Comparison of ENCODE assay signal across 8 mouse cellular contexts in genomic region chr11:103698226-103698625, GRCm38 (mm10). TPM values are rescaled to one million over a fixed set of nuclear protein-coding genes. Genes with fewer than 3 reads are reported as not detected.
DNase-seq lines count a peak whose midpoint lies in the region; ATAC-seq and TF ChIP-seq lines count a peak whose summit lies in the region.

No protein-coding gene starts in this region.

- intact Hi-C loops in gastrocnemius, postnatal 14 days (cut with DNase I; ENCODE audit: low total_unique reads): no loop called here

- no peaks in the 10 kb centered on the region for H3K36me3 ChIP-seq in embryonic facial prominence, embryonic 11.5 days (replicated peaks; ENCODE audit: control insufficient read depth, insufficient read depth, low read depth, low read length)
- H3K36me3 ChIP-seq in hindbrain, embryonic 16.5 days (ENCODE audit: control insufficient read depth, insufficient read depth, low read length): no peaks in the 10 kb centered on the region
- no peaks in the 10 kb centered on the region for H3K36me3 ChIP-seq in midbrain, embryonic 16.5 days (ENCODE audit: control insufficient read depth, insufficient read depth, low read length)

- TF ChIP-seq CTCF in layer of hippocampus, adult 2 months (conservative IDR thresholded peaks at IDR 0.05): no peak

- DNase-seq in layer of hippocampus, adult 2 months (ENCODE audit: low spot score in 2 of 2): no peak
- no peak for DNase-seq in layer of hippocampus, adult 18-20 months (ENCODE audit: low spot score in 2 of 2)
- DNase-seq in embryonic facial prominence, embryonic 11.5 days (ENCODE audit: low spot score): no peak
- DNase-seq in frontal cortex, postnatal 36 days (ENCODE audit: low spot score in 2 of 2): no peak
- no peak for DNase-seq in gastrocnemius, postnatal 14 days
- DNase-seq in retina, postnatal 1 day: no peak

- H3K4me2 ChIP-seq in embryonic facial prominence, embryonic 11.5 days (ENCODE audit: low read depth, low read length): peak overlapping the region; percentile 60
- peak overlapping the region; percentile 67 for H3K4me2 ChIP-seq in hindbrain, embryonic 16.5 days (ENCODE audit: low read length)
- H3K4me2 ChIP-seq in midbrain, embryonic 16.5 days (ENCODE audit: low read length): peak overlapping the region; percentile 64

- no peaks in the 10 kb centered on the region for H3K4me1 ChIP-seq in embryonic facial prominence, embryonic 11.5 days (ENCODE audit: control insufficient read depth, insufficient read depth, low read length)
- H3K4me1 ChIP-seq in hindbrain, embryonic 16.5 days (ENCODE audit: control insufficient read depth, insufficient read depth, low read depth, low read length): peaks cover 7% of the 10 kb centered on the region
- H3K4me1 ChIP-seq in midbrain, embryonic 16.5 days (ENCODE audit: control insufficient read depth, insufficient read depth, low read length): peaks cover 16% of the 10 kb centered on the region

- peak overlapping the region; percentile 100 for H3K4me3 ChIP-seq in layer of hippocampus, adult 2 months
- H3K4me3 ChIP-seq in embryonic facial prominence, embryonic 11.5 days (ENCODE audit: low read depth, low read length): peak overlapping the region; percentile 79
- peak overlapping the region; percentile 81 for H3K4me3 ChIP-seq in hindbrain, embryonic 16.5 days (ENCODE audit: low read length)
- H3K4me3 ChIP-seq in midbrain, embryonic 16.5 days (ENCODE audit: low read depth, low read length): peak overlapping the region; percentile 80

- no peaks in the 10 kb centered on the region for H3K27me3 ChIP-seq in embryonic facial prominence, embryonic 11.5 days (ENCODE audit: control insufficient read depth, insufficient read depth, low read length)
- no peaks in the 10 kb centered on the region for H3K27me3 ChIP-seq in hindbrain, embryonic 16.5 days (replicated peaks; ENCODE audit: control insufficient read depth, insufficient read depth, low read length)
- no peaks in the 10 kb centered on the region for H3K27me3 ChIP-seq in midbrain, embryonic 16.5 days (ENCODE audit: control insufficient read depth, insufficient read depth, low read depth, low read length)

- WGBS in embryonic facial prominence, embryonic 11.5 days: 74% methylated on average over 2 of the region's 2 CpGs
- 73% methylated on average over 2 of the region's 2 CpGs for WGBS in hindbrain, embryonic 16.5 days
- 61% methylated on average over 2 of the region's 2 CpGs for WGBS in midbrain, embryonic 16.5 days

- no peaks in the 10 kb centered on the region for H3K9me3 ChIP-seq in embryonic facial prominence, embryonic 11.5 days (replicated peaks; ENCODE audit: control insufficient read depth, low read length)
- H3K9me3 ChIP-seq in hindbrain, embryonic 16.5 days (ENCODE audit: control insufficient read depth, low read length): no peaks in the 10 kb centered on the region
- H3K9me3 ChIP-seq in midbrain, embryonic 16.5 days (replicated peaks; ENCODE audit: control insufficient read depth, low read length, poor library complexity, severe bottlenecking): no peaks in the 10 kb centered on the region

- peak overlapping the region; percentile 99 for H3K27ac ChIP-seq in layer of hippocampus, adult 2 months
- H3K27ac ChIP-seq in embryonic facial prominence, embryonic 11.5 days (replicated peaks; ENCODE audit: low read depth, low read length): no peak overlapping the region
- H3K27ac ChIP-seq in hindbrain, embryonic 16.5 days (ENCODE audit: low read depth, low read length): peak overlapping the region; percentile 98
- peak overlapping the region; percentile 98 for H3K27ac ChIP-seq in midbrain, embryonic 16.5 days (ENCODE audit: low read length)

- ATAC-seq in embryonic facial prominence, embryonic 11.5 days (replicated peaks; ENCODE audit: insufficient number of reproducible peaks, low FRiP score, low TSS enrichment, low read depth): no peak
- ATAC-seq in hindbrain, embryonic 16.5 days: no peak
- peak; percentile 9; the same call in 1 of the 2 replicates for ATAC-seq in midbrain, embryonic 16.5 days

- H3K9ac ChIP-seq in embryonic facial prominence, embryonic 11.5 days (replicated peaks; ENCODE audit: low read length): no peak overlapping the region
- H3K9ac ChIP-seq in hindbrain, embryonic 16.5 days (ENCODE audit: low read depth, low read length): peak overlapping the region; percentile 88
- peak overlapping the region; percentile 72 for H3K9ac ChIP-seq in midbrain, embryonic 16.5 days (ENCODE audit: low read depth, low read length)

RNA-seq across cellular contexts. Expression of gene Gosr2, which starts 0.5 kb away (rescaled TPM):
- 10 to 100 TPM; 62.5 to 66.1 TPM for total RNA-seq in layer of hippocampus, adult 2 months (2021)
- total RNA-seq in layer of hippocampus, adult 18-20 months (2021): 10 to 100 TPM; 67.2 to 67.8 TPM
- 86.7 and 89.9 TPM in 2 replicates for polyA plus RNA-seq in embryonic facial prominence, embryonic 11.5 days (2014; fragmentation: Nextera tagmentation; extraction: Ambion mirVana)
- polyA plus RNA-seq in hindbrain, embryonic 16.5 days (2015; fragmentation: Nextera tagmentation; extraction: Ambion mirVana): 95.6 and 97.5 TPM in 2 replicates
- 93.2 and 96.2 TPM in 2 replicates for polyA plus RNA-seq in midbrain, embryonic 16.5 days (2015; fragmentation: Nextera tagmentation; extraction: Ambion mirVana)
- 10 to 100 TPM; 40.0 to 43.5 TPM for total RNA-seq in gastrocnemius, postnatal 14 days (2021)

RNA-seq across cellular contexts. Expression of gene Rprml, which starts 48.9 kb away (rescaled TPM):
- 100 to 1,000 TPM; 102 to 117 TPM for total RNA-seq in layer of hippocampus, adult 2 months (2021)
- 100 to 1,000 TPM; 109 to 113 TPM for total RNA-seq in layer of hippocampus, adult 18-20 months (2021)
- 0.21 and 0.35 TPM in 2 replicates for polyA plus RNA-seq in embryonic facial prominence, embryonic 11.5 days (2014; fragmentation: Nextera tagmentation; extraction: Ambion mirVana)
- polyA plus RNA-seq in hindbrain, embryonic 16.5 days (2015; fragmentation: Nextera tagmentation; extraction: Ambion mirVana): 2.6 and 3.5 TPM in 2 replicates
- 2.1 and 3.4 TPM in 2 replicates for polyA plus RNA-seq in midbrain, embryonic 16.5 days (2015; fragmentation: Nextera tagmentation; extraction: Ambion mirVana)
- total RNA-seq in gastrocnemius, postnatal 14 days (2021): not detected

RNA-seq across cellular contexts. Expression of gene Wnt9b, which starts 51.4 kb away (rescaled TPM):
- under 1 TPM; 0.34 to 0.36 TPM for total RNA-seq in layer of hippocampus, adult 2 months (2021)
- under 1 TPM; 0.27 to 0.58 TPM for total RNA-seq in layer of hippocampus, adult 18-20 months (2021)
- polyA plus RNA-seq in embryonic facial prominence, embryonic 11.5 days (2014; fragmentation: Nextera tagmentation; extraction: Ambion mirVana): 2.1 and 3.9 TPM in 2 replicates
- polyA plus RNA-seq in hindbrain, embryonic 16.5 days (2015; fragmentation: Nextera tagmentation; extraction: Ambion mirVana): 0.54 and 0.56 TPM in 2 replicates
- polyA plus RNA-seq in midbrain, embryonic 16.5 days (2015; fragmentation: Nextera tagmentation; extraction: Ambion mirVana): 0.92 and 1.1 TPM in 2 replicates
- total RNA-seq in gastrocnemius, postnatal 14 days (2021): under 1 TPM in 1 of 2 experiments, not detected in 1; 0.09 TPM

RNA-seq across cellular contexts. Expression of gene Lyzl6, which starts 59.5 kb away (rescaled TPM):
- total RNA-seq in layer of hippocampus, adult 2 months (2021): not detected
- total RNA-seq in layer of hippocampus, adult 18-20 months (2021): not detected
- polyA plus RNA-seq in embryonic facial prominence, embryonic 11.5 days (2014; fragmentation: Nextera tagmentation; extraction: Ambion mirVana): not detected in 2 replicates
- polyA plus RNA-seq in hindbrain, embryonic 16.5 days (2015; fragmentation: Nextera tagmentation; extraction: Ambion mirVana): not detected in 2 replicates
- polyA plus RNA-seq in midbrain, embryonic 16.5 days (2015; fragmentation: Nextera tagmentation; extraction: Ambion mirVana): not detected in 2 replicates
- total RNA-seq in gastrocnemius, postnatal 14 days (2021): not detected

Comparison
In these comparisons a context has a peak if more than half of its experiments do, and no peak if none do; other contexts are left out.
1. RNA of gene Rprml, which starts 48.9 kb away (total RNA-seq): 102 to 117 TPM in layer of hippocampus, adult 2 months and 109 to 113 TPM in layer of hippocampus, adult 18-20 months; not detected in gastrocnemius, postnatal 14 days; every median in the first group is over 100 times any median in the second.
2. Peak in every context shown above with its lines, with median percentiles within 50 percentile points of each other: H3K4me3 ChIP-seq and H3K4me2 ChIP-seq.